ENCODE assay signal across 22 mouse cellular contexts in the genomic region with DNA sequence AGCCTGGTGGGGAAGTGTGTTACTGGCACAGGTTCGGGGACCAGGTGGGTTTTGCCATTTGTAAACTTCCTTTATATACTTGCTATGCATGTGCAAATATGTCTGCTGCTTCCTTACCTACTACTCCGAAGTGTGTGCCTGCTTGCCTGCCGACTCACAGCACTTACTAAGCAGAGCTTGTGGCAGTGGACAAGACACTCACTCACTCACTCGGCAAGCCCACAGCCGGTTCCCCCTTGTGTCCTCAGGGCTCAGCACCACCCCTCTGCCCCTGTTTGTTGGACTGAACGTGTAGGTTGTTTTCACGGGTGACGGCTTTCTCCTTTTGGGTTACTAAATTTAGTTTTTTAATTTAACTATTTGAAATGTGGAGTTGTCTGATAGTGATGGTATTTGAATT.
"Had no signal": no experiment of that assay in that cellular context is flagged by ENCODE, and none has a peak within 500 bp of the region (broad histone marks: within the 10 kb centered on the region; RNA-seq: fewer than 3 reads in every experiment).

No protein-coding gene starts in this region.

- H3K4me2 ChIP-seq: hindbrain, embryonic 13.5 days; hindbrain, embryonic 15.5 days; kidney, embryonic 15.5 days; limb, embryonic 15.5 days; liver, embryonic 12.5 days had no signal

- H3K9me3 ChIP-seq: heart, embryonic 10.5 days; hindbrain, embryonic 13.5 days; hindbrain, embryonic 15.5 days; kidney, embryonic 15.5 days; limb, embryonic 15.5 days; liver, embryonic 12.5 days had no signal

- H3K9ac ChIP-seq: hindbrain, embryonic 13.5 days; hindbrain, embryonic 15.5 days; kidney, embryonic 15.5 days; limb, embryonic 15.5 days; liver, embryonic 12.5 days; liver, embryonic 14.5 days had no signal

- H3K4me1 ChIP-seq: hindbrain, embryonic 13.5 days; hindbrain, embryonic 15.5 days; kidney, embryonic 15.5 days; liver, embryonic 12.5 days had no signal

- ATAC-seq: hindbrain, postnatal 0 days; intestine, embryonic 16.5 days had no signal

- DNase-seq: gastrocnemius, adult 2 months; gastrocnemius, postnatal 10 days; gastrocnemius, postnatal 25 days; heart, adult 18-20 months; kidney, adult 11 months; kidney, adult 2 months; kidney, adult 9 months; kidney, postnatal 14 days; kidney, postnatal 36 days; layer of hippocampus, adult 9-11 months; lung, adult 18-20 months had no signal

- H3K4me3 ChIP-seq: gastrocnemius, adult 2 months; heart, embryonic 10.5 days; hindbrain, embryonic 13.5 days; hindbrain, embryonic 15.5 days; kidney, embryonic 15.5 days; left cerebral cortex, adult 2 months; limb, embryonic 15.5 days; liver, embryonic 12.5 days had no signal

- H3K27me3 ChIP-seq: hindbrain, embryonic 13.5 days; hindbrain, embryonic 15.5 days; kidney, embryonic 15.5 days; limb, embryonic 15.5 days; liver, embryonic 12.5 days had no signal

- H3K27ac ChIP-seq: gastrocnemius, adult 2 months; hindbrain, embryonic 13.5 days; hindbrain, embryonic 15.5 days; hindbrain, postnatal 0 days; kidney, embryonic 15.5 days; kidney, postnatal 0 days; left cerebral cortex, adult 2 months; limb, embryonic 15.5 days; liver, embryonic 12.5 days; liver, embryonic 14.5 days had no signal
